7 mouse cellular contexts compared by ENCODE assay signal in genomic region chr1:84839309-84840017, GRCm38 (mm10). TPM values are rescaled to one million over a fixed set of nuclear protein-coding genes. Genes with fewer than 3 reads are reported as not detected.
DNase-seq lines count a peak whose midpoint lies in the region; ATAC-seq lines count a peak whose summit lies in the region.

Gene Fbxo36, plus strand, starts transcription at chr1:84839841.

- intact Hi-C loops in left cerebral cortex, postnatal 36 days (cut with DNase I) = loop anchor here (5.0 kb wide), 2 partner anchors 57 to 93 kb away; no protein-coding TSS in a partner anchor

- H3K9ac ChIP-seq in intestine, embryonic 16.5 days (ENCODE audit: low read depth, low read length) = peak within 1 kb of the TSS; percentile 98
- peak within 1 kb of the TSS; percentile 97 for H3K9ac ChIP-seq in midbrain, embryonic 11.5 days (ENCODE audit: low read length)

- H3K4me3 ChIP-seq in intestine, embryonic 16.5 days (ENCODE audit: low read length) = peak within 1 kb of the TSS; percentile 93
- peak within 1 kb of the TSS; percentile 97 for H3K4me3 ChIP-seq in midbrain, embryonic 11.5 days (ENCODE audit: low read depth, low read length)

- H3K4me2 ChIP-seq in intestine, embryonic 16.5 days (ENCODE audit: low read depth, low read length) = peak within 1 kb of the TSS; percentile 79
- peak within 1 kb of the TSS; percentile 73 for H3K4me2 ChIP-seq in midbrain, embryonic 11.5 days

- peak; percentile 83 for ATAC-seq in intestine, embryonic 16.5 days
- ATAC-seq in midbrain, embryonic 11.5 days (ENCODE audit: low FRiP score) = peak; percentile 90

- peak within 1 kb of the TSS; percentile 99 for H3K27ac ChIP-seq in intestine, embryonic 16.5 days (ENCODE audit: low read length)
- H3K27ac ChIP-seq in midbrain, embryonic 11.5 days (ENCODE audit: low read depth, low read length) = peak within 1 kb of the TSS; percentile 89

- H3K9me3 ChIP-seq in intestine, embryonic 16.5 days (ENCODE audit: control insufficient read depth, low read length) = no peaks in the 10 kb centered on the region
- H3K9me3 ChIP-seq in midbrain, embryonic 11.5 days (ENCODE audit: control insufficient read depth, low read length) = no peaks in the 10 kb centered on the region

- no peaks in the 10 kb centered on the region for H3K27me3 ChIP-seq in intestine, embryonic 16.5 days (replicated peaks; ENCODE audit: control insufficient read depth, insufficient read depth, low read length)
- no peaks in the 10 kb centered on the region for H3K27me3 ChIP-seq in midbrain, embryonic 11.5 days (ENCODE audit: control insufficient read depth, insufficient read depth, low read length)

- WGBS in intestine, embryonic 16.5 days = under 1% methylated on average over 52 of the region's 54 CpGs
- WGBS in midbrain, embryonic 11.5 days = under 1% methylated on average over 54 of the region's 54 CpGs

- no peaks in the 10 kb centered on the region for H3K4me1 ChIP-seq in intestine, embryonic 16.5 days (ENCODE audit: control insufficient read depth, insufficient read depth, low read length)
- H3K4me1 ChIP-seq in midbrain, embryonic 11.5 days (ENCODE audit: control insufficient read depth, insufficient read depth, low read length) = peaks cover 6% of the 10 kb centered on the region; the same call in 1 of the 2 replicates

- H3K36me3 ChIP-seq in intestine, embryonic 16.5 days (ENCODE audit: control insufficient read depth, insufficient read depth, low read length) = no peaks in the 10 kb centered on the region
- no peaks in the 10 kb centered on the region for H3K36me3 ChIP-seq in midbrain, embryonic 11.5 days (ENCODE audit: control insufficient read depth, insufficient read depth, low read length)

- DNase-seq in adrenal gland, adult 8-10 months = peak; percentile 92
- DNase-seq in embryo, embryonic 9.5 days (ENCODE audit: extremely low spot score) = peak; percentile 93
- DNase-seq in gastrocnemius, postnatal 4 days (ENCODE audit: low spot score in 2 of 2) = peak; percentile 91 to 94
- DNase-seq in left cerebral cortex, postnatal 36 days (ENCODE audit: low spot score in 2 of 2) = peak; percentile 92 to 94
- peak; percentile 99 for DNase-seq in midbrain, embryonic 11.5 days (ENCODE audit: low spot score, missing footprints)
- DNase-seq in skeletal muscle tissue, adult 2 months (ENCODE audit: low read depth, low spot score) = peak; percentile 88

RNA-seq across cellular contexts. Expression of gene Fbxo36, which starts in this region (rescaled TPM):
- 10 to 100 TPM; 16.0 to 20.6 (median 18.0) TPM for total RNA-seq in adrenal gland, adult 8-10 months (2022)
- total RNA-seq in gastrocnemius, postnatal 4 days (2021) = 1 to 10 TPM; 3.8 TPM
- polyA plus RNA-seq in intestine, embryonic 16.5 days (2015; fragmentation: Nextera tagmentation; extraction: Ambion mirVana) = 14.9 and 17.1 TPM in 2 replicates
- total RNA-seq in left cerebral cortex, postnatal 36 days (2021) = 1 to 10 TPM; 2.0 to 3.4 TPM
- 10.7 and 12.3 TPM in 2 replicates for polyA plus RNA-seq in midbrain, embryonic 11.5 days (2014; fragmentation: Nextera tagmentation; extraction: Ambion mirVana)

Comparison
In these comparisons a context has a peak if more than half of its experiments do, and no peak if none do; other contexts are left out.
1. Peak in every context shown above with its lines: DNase-seq, ATAC-seq, H3K4me3 ChIP-seq and H3K27ac ChIP-seq.